Mouse (Mus musculus) layer of hippocampus, postnatal 10 days (tissue): ENCODE measurements around the gene Slc29a3. TPM values are rescaled to one million over a fixed set of nuclear protein-coding genes. Genes with fewer than 3 reads are reported as not detected.
"Not testable (repeated sequence)": the region's sequence is repeated elsewhere in the genome, so short reads cannot be mapped to it uniquely, and the experiment has no call there.

ENCODE experiments used
- DNase-seq, 2 experiments: peaks; one replicate each; pipeline ENCODE4 v3.0.0; 2021; ENCODE audit warnings: low spot score in 2 of 2
- total RNA-seq, 2 experiments: library from RNA; stranded (reverse); gene quantifications; 2 replicates each; pipeline ENCODE4 v1.2.3; 2021

Gene Slc29a3
- total RNA-seq, 2 experiments from 2014 or later: 13.8 to 14.9 TPM

DNA sequence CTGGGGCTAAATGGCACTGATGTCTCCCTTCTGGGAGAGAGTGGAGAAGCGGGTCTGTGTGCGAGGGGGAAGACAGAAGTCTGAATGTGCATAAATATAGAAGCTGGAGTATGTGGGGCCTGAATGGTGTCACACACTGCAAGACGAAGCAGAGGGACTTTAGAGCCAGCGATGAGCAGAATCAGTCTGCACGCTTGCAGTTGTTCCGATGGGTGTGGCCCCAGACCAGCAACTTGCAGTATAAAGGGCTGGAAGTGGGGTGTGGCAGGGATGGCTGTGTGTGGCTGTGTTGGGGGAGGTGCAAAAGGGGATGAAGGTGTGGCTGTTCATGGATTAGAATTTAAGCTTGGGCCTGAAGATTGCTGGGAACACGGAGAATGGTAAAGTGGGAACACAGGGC is 16.0 kb upstream of the Slc29a3 start:
- no peak for DNase-seq

DNA sequence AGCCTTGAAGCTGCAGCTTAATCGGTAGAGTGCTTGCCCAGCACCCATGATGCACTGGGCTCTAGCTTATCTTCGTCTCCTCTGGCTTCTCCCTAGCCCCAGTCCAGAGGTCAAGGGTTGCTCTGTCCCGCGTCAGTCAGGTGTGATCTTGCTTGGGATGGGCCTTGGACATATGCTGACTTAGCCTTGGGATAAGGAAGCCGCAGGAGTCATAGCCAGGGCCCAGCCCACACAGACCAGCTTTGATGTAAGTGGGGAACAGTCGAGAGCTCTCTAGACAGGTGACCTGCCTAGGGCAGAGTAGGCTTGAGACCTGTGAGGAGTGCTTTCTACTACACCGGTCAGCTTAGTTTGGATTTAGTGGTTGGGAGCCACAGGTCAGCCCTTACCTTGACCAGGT is 14.8 kb upstream of the Slc29a3 start:
- no peak for DNase-seq

- DNase-seq: no peak
Measured at GRCm38 (mm10) chr10:60762126-60762525, 9.5 kb upstream of the Slc29a3 start.

DNA sequence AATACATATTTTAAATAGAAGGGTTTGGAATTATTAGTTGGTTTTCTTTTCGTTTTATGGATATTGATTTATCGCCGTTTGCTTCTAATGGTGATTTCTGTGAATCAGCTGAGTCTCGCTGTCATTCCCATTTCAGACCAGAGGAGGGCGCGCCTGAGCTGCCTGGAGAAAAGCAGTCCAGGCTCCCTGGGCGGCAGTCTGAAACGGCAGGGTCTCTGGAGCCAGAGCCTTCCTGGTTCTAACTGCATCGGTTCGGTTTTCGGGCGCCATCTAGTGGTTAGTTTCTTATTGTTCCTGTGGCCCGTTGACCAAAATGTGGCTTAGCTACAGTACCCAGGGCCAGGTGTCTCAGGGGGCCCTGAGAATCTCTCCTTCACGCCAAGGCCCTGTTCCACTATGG is 7.8 kb upstream of the Slc29a3 start:
- DNase-seq: peak; percentile 96

GRCm38 (mm10) chr10:60756992-60757391 is 4.4 kb upstream of the Slc29a3 start:
- peak; percentile 70 to 71 for DNase-seq

DNA sequence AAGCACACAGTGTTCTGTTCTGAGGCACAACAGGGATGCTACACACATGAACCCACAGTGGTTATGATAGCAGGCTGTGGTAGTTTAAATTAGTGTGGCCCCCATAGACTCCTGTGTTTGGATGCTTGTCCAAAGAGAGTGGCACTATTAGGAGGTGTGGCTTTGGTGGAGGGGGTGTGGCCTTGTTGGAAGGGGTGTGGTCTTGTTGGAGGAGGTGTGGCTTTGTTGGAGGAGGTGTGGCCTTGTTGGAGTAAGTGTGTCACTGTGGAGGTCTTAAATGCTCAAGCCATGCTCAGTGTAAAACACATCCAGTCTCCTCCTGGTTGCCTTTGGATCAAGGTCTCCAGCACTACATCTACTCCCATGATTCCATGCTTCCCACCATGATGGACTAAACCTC is 3.6 kb upstream of the Slc29a3 start:
- no peak for DNase-seq

DNA sequence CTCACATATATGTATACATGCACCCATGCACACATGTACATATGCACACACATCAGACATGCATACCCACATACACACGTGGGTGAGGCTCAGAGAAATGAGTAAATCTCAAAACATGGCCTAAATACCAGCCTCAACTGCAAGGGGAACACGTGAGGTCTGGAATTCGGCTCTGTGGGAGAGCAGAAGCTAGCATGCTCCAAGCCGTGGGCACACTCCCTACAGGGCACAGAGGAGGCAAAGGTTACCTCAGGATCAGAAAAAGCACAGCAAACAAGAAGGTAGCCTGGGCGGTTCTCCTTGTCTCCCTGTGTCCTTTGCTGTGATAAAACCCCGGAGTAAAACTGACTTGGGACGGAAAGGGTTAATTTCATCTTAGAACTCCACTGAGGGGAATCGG is 1.3 kb upstream of the Slc29a3 start:
- no peak for DNase-seq

- DNase-seq: no peak
Measured at GRCm38 (mm10) chr10:60753261-60753660, 667 bp upstream of the Slc29a3 start.

- no peak for DNase-seq
Measured at GRCm38 (mm10) chr10:60747667-60748212, 4.9 kb downstream of the Slc29a3 start.

GRCm38 (mm10) chr10:60746512-60746911 is 6.1 kb downstream of the Slc29a3 start:
- DNase-seq: no peak

GRCm38 (mm10) chr10:60744543-60745290 is 7.9 kb downstream of the Slc29a3 start:
- DNase-seq: no peak

- no peak for DNase-seq
Measured at GRCm38 (mm10) chr10:60743681-60744080, 8.9 kb downstream of the Slc29a3 start.

- DNase-seq: no peak
Measured at GRCm38 (mm10) chr10:60742942-60743341, 9.7 kb downstream of the Slc29a3 start.

GRCm38 (mm10) chr10:60742296-60742695 is 10.3 kb downstream of the Slc29a3 start:
- not testable (repeated sequence) for DNase-seq

- no peak for DNase-seq
Measured at GRCm38 (mm10) chr10:60741435-60741834, 11.2 kb downstream of the Slc29a3 start.

- no peak for DNase-seq
Measured at GRCm38 (mm10) chr10:60739619-60740363, 12.8 kb downstream of the Slc29a3 start.

DNA sequence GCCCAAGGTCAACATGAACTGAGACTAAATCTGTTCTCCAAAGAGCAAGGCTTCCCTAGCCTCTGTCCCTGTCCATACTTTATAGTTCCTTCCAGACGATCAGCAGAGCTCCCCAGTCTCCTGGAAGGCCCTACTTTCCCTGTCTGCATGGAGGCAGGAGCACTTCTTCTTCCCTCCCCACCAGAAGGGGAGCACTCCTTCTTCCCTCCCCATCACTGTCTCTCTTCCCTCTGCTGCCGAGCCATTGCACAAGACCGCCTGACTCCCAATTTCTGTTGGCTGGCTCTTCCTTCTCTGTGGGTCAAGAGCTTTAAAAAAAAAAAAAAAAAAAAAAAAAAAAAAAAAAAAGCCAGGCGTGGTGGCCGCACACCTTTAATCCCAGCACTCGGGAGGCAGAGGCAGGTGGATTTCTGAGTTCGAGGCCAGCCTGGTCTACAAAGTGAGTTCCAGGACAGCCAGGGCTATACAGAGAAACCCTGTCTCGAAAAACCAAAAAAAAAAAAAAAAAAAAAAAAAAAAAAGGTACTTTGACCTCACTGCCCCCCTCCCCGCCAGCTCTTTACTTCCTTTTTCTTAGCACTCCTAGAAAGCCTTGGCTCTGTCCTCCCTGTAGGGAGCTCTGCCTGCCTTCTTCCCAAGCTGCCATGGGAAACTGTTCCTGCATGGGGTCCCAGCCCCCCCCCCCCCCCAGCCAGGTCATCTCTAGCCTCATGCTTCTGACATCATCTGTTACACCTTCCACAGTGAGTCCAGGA is 14.5 kb downstream of the Slc29a3 start:
- no peak for DNase-seq

DNA sequence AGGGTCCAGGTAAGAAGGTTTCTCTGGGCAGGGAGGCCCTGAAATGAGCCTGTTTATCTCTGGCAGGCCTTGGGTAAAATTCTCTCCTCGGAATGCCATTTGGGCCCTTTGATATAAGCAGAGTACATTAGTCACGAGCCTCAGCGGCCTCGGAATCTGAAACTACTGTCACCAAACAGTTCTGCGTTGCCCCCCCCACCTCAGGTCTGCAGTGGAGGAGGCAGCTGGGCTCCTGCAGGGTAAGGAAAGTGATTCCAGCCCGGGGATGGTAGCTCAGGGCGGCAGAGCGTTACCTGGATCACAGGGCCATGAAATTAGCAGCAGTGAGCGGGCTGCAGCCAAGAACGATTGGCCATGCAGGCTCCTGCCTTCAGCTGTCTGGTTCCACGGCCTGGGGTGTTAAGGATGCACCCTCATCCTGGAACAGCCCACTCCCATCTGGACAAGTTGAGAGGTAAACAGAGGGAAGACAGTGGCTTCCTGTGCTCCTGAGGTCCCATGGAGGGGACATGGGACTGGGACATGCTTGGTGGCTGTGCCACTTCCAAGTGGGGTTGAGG is 15.3 kb downstream of the Slc29a3 start:
- no peak for DNase-seq

- DNase-seq: no peak
Measured at GRCm38 (mm10) chr10:60735737-60736136, 16.9 kb downstream of the Slc29a3 start.

- DNase-seq: no peak
Measured at GRCm38 (mm10) chr10:60733471-60733870, 19.1 kb downstream of the Slc29a3 start.

DNA sequence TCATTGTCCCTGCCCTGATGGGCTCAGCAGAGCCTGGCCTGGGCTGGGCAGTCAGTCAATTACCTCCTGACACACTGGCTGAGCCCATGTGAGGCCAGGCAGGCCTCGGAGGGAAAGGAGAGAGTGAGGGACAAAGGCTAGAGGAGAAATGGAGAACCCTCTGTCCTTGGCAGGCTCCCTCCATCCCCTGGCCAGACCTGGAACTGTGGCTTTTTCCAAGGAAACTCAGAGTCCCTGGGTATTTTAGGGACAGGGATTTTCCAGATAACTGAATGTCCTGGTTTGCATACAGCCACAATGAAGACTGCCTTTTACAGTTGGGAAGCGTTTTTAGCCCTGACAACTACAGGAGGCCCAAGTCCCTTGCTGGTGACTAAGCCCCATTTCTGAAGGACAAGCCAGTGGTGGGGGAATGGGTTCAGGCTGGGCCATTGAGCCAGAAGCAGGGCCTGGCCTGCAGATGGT is 20.2 kb downstream of the Slc29a3 start:
- peak in 1 of 2 experiments; percentile 40 for DNase-seq
